Mouse (Mus musculus) layer of hippocampus, adult 9-11 months (tissue): ENCODE measurements around the gene Dync2li1.

Source experiments
- DNase-seq: peaks from one replicate; pipeline ENCODE4 v3.0.0; 2022

Gene Dync2li1

DNA sequence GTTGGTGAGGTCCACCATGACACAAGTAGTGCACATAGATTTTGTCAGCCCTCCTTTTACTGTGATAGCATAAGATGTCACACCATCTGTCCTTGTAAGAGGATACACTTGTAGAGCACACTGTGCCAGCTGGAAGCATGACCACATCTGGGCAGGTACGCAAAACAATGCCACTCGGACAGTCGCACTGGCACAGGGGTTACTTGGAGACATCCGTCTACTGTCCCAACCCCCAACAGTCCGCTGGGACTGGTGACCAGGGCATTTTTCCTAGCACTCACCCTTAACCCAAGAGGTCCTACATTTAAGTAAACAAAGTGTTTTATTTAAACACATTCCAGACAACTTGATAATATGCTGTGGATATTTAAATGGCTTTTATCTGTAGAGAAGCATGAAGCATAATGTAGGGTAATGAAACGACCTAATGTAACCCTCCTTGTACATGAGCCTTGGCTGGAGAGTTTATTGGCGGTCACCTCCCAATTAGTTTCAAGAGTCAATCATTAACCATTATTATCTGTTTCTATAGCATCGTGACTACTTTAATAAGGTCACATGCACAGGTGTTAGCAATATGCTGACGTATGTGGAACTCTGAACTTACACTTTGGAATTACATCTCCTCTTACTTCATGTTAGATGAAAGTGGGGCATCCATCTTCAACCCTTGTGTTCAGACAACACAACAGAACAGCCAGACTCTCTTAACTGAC lies 24.2 kb downstream of the Dync2li1 start:
- DNase-seq = no peak

DNA sequence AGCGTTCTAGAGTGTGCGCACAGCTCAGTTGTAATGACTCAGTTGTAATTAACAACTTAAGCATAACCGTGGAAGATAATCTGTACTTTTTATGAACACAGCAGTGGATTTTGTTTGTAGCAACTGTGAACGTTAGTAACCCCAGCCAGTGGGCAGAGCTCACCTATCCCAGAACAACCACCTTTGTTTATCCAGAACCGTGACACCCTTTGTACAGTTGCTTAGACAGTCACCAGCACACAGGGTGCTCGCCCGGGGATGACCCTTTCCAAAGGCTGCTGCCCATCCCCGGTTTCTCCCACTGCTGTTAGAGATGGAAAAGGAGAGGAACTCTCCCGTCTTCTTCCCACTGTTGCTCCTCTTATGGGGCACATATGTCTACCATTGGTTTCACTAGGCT lies 27.2 kb downstream of the Dync2li1 start:
- DNase-seq = no peak

DNA sequence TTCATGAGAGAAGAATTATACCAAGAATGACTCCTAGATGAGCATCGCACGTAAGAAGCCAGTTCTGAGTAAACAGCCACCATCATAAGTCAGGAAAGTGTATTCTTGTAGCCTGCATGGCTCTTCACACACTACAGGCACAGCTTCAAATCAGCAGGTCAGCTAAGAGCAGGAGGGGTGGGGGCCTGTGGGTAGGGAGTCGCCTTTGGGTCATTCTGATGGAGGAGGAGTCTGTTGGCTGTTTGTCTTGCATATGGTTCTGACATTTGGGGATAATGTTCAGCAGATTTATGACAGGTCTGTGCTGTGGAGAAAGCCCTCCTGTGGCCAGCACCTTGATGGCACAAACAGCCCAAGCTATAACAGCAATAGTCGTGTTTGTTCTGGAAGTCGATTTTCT lies 29.9 kb downstream of the Dync2li1 start:
- no peak for DNase-seq

- no peak for DNase-seq
Measured at GRCm38 (mm10) chr17:84656653-84657421, 30.5 kb downstream of the Dync2li1 start.

DNA sequence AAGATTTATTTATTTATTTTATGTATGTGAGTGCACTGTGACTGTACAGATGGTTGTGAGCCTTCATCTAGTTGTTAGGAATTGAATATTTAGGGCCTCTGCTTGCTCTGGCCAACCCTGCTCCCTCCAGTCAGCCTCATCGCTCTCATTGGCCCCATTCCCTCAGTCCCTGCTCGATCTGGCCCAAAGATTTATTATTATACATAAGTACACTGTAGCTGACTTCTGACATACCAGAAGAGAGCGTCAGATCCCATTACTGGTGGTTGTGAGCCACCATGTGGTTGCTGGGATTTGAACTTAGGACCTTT lies 31.1 kb downstream of the Dync2li1 start:
- DNase-seq = no peak

DNA sequence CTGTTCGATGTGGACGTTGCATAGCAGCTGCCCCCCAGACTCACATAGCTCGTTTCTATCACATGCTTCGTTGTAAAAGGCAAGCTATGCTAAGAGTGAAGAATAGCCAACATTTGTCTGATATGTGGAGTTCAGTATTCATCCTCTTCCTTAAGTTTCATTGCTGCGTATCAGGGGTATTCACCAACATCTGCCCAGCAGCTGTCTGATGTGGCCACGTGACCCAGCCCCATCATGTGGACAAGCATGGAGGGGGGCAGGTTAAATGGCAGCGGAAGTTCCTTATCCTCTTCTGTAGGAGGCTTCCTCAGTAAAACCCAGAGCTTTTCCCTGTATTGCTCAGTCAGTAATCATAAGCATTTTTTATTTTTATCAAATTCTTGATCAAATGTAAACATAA lies 31.5 kb downstream of the Dync2li1 start:
- DNase-seq = no peak

DNA sequence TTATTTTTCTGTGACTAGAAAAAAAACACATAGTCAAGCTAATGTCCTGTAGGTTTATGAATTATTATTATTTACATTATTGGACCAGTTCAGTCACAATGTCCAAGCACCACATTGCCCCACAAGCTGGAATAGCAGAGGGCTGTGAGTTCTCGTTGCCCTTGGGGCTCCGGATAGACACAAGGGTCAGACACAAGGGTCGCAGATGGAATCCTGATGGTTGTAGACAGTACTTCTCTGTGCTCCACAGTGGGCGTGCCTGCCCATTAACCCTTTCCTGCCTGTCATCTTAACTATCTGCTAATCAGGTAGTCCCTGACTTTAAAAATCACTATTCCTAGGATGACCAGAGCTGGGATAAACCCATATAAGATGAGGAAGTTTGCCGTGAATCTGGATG lies 31.9 kb downstream of the Dync2li1 start:
- DNase-seq = no peak

DNA sequence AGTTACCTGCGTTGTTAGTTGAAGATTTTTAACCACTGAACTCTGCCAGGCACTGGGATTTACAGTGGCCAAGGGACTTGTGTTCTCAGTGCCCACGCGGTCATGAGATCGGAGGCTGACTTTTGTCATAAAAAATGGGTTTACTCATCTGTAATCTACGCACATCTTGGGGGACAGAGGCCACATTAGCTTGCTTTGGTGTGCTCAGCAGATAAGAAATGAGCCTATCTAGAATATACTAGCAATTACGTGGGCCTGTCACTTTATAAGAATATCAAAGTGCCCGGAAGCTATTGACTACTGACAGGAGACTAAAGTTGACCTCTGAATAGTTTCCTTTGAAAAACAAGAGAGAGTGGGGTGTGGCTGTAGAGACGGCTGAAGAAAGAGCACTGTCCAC lies 32.7 kb downstream of the Dync2li1 start:
- DNase-seq = no peak

DNA sequence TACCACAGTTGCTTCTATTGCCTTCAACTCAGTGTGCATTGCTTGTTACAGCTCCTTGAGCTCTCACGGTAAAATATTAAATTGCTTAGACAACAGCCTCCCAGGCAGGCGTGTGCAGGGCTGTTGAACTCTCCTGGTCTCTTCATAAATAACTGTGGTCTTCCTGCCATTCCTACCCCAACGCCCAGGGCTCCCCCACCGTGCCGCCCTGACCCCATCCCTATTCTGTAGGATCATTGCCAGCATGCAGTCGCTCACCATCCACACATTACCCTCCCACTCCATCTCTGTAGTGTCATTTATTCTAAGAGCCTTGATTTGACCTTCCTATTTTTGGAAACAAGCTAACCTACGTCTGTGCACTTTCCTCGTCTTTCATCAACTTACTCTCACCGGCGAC lies 38.8 kb downstream of the Dync2li1 start:
- DNase-seq = no peak

DNA sequence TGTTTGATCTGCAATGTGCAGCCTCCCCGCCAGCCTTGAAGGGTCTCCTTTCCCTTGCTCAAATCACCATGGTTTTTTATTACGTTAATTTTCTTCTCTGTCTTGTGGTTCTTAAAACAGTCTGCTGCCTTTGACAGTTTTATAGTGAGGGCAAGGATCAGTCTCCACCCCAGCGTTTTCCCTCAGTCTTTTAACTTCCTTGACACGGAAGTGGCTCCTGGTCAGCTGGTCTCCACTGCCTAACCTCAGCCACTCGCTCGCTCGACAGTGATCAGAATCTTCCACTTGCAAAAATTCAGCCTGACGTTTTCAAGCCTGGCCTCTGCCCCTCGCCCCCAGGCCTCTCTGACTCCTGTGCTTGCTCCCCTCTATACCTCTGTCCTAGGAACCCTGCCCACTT lies 39.4 kb downstream of the Dync2li1 start:
- DNase-seq = no peak

GRCm38 (mm10) chr17:84667848-84668247 lies 41.6 kb downstream of the Dync2li1 start:
- DNase-seq = no peak

DNA sequence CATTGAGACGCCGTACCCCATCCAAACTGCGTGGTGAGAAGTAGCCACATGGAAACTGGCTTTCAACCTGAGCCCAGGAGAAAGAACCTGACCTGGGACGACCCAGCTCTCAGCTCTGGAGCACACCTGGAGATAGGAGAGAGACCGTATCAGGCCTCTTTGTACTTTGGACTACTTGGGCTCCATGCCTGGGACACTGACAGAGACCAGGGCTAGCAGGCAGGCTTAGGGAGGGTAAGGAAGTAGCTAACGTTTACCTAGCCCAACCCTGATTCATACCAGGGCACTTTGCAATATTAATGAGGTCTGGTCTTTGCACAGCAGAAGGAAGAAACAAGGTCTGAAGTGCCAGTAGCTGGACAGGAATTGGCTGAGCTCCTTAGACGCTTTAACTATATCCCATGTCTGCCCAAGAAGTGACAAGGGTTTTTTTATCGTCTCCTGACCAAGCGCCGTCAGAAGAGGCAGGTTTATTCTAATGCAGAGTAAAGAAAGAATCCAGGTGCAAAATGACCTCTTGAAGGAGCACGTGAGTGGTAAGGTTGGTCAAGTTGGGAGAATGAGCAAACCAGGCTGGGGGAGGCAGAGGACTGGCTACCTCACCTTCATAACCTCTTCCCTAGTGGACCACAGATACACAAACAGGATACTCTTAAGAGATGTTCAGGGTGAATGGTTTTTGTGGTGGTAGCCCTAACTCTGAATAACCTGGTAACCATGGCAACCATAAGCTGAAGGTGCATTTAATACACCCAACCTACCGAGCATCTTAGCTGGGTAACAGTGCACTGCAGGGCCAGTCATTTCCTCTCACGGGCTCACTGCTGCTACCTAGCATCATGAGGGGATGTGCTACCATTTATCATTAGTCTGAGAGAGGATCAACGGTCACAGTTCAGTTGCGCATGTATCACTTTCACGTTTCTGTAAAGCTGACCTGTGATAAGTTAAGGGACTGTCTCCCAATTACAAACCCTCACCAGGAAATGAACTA lies 46.4 kb downstream of the Dync2li1 start:
- no peak for DNase-seq

DNA sequence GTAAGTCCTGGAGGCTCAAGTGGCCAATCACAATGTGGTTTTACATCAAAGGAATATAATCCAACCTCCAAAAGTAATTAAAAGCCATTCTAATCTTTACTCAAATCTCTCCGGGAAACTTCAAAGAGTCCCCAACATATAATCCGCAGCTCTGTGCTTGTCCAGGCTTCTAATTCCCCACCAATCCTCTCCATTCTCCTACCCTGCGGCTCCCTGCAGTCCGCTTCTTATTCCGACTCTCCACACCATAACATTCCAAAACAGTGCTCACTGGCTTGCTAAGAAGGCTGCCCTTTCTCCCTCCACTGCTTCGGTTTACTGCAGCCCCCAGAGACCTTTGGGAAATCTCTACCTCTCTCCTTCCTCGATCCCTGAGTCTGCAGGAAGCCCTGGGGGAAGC lies 47.8 kb downstream of the Dync2li1 start:
- no peak for DNase-seq

DNA sequence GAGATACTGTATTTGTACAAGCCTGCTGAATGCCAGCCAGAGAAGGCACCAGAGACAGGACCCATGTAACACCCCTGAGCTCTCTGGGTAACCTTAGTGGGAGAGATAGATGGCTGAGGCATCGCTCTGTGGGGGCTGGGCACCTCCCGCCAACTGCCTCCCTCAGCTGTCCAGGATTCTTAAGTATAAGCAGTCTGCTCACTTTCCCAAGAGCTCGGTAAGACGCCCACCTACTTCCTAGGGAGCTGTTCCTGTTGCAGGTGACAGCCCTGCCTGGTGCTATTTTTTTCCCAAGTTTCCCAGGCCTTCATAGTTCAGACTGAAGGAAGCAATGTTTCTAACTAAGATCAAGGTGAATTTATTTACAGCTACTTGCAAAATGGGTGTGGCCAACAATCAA lies 48.9 kb downstream of the Dync2li1 start:
- DNase-seq = peak; percentile 22

GRCm38 (mm10) chr17:84675951-84676366 lies 49.7 kb downstream of the Dync2li1 start, which contains the start of gene Abcg8:
Abcg8 (plus strand) TSS chr17:84676302.
- no peak for DNase-seq

DNA sequence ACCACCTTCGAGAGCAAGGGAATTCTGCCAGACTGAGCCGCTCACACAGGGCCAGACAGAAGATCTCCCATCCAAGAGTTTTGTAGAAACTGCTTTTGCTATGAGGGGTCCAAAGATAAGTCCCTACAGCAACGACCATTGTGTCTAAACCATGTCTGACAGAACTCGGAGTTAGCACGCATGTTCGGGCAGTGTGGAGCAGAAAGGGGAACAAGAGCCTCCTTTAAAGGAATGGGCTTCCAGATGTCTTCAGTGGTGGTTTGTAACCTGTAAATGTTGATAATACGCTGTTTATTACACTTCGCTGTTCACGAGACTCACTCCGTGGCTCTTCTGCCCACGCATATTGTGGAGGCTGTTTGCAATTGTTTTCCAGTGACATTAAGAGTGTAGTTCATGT lies 51.3 kb downstream of the Dync2li1 start:
- DNase-seq = no peak

- no peak for DNase-seq
Measured at GRCm38 (mm10) chr17:84681670-84682069, 55.4 kb downstream of the Dync2li1 start.

DNA sequence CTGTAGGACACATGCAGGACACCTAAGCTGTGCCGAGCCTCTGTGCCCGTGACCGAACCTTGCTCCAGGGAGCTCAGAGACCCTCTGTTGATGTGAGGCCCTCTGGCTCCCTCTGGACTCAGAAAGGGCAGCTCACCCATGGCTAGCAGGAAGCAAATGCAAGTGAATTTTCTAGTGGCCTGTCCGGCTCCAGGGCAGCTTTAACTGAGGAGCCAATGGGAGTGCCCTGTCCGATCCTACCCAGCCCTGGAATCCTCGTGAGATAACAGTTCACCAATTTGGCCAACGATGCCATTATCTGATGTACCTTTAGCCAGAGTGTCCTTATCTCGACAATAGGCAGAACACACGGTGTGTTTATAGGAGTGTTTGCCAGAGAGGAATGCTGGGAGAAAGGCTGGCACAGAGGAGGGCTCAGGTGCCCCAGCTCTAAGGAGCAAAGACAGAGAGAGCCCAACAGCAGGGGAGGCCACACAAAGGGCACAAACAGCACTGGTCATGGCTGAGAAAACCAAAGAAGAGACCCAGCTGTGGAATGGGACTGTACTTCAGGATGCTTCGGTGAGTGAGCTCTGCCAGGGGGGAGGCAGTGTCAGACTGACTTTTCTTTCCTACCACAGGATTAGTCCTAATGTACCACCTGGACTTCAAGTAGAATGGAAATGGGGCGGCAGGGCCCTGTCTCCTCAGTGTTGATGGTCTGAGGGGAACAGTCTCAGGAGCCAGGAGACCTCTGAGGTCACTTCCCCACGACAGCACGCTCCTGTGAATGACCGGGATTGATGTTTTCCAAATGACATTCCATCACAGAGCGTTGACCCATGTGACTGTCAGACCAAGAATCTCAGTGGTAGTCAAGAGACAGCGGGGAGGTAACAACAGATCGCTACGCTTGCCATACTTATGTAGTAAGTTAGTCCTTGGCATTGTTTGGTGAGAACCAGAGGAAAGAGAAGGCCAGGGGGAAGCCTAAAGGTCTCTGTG lies 56.7 kb downstream of the Dync2li1 start, which contains the start of gene Abcg5:
TSS of gene Abcg5 (minus strand) at position 278 of the 984 bp plus-strand sequence.
- DNase-seq = no peak

DNA sequence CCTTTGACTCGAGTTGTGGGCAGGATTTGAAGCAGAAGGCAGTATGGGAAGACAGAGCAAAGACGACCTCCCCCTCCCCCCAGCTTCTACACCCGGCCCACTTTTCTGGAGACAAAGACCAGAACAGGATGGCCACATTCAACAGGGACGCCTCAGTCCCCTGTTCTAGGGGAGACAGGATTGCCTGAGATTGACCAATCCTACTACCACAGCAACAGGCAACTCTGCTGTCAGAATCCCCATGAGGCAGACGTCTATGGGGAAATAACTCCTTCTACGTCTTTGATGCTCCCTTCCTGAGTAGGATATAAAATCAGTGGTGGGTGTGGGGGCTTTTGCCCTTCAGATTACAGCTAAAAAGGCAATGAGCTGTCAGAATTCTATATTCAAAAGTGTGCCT lies 58.0 kb downstream of the Dync2li1 start:
- DNase-seq = no peak

- no peak for DNase-seq
Measured at GRCm38 (mm10) chr17:84685286-84685685, 59.0 kb downstream of the Dync2li1 start.

- no peak for DNase-seq
Measured at GRCm38 (mm10) chr17:84687994-84688393, 61.7 kb downstream of the Dync2li1 start.

DNA sequence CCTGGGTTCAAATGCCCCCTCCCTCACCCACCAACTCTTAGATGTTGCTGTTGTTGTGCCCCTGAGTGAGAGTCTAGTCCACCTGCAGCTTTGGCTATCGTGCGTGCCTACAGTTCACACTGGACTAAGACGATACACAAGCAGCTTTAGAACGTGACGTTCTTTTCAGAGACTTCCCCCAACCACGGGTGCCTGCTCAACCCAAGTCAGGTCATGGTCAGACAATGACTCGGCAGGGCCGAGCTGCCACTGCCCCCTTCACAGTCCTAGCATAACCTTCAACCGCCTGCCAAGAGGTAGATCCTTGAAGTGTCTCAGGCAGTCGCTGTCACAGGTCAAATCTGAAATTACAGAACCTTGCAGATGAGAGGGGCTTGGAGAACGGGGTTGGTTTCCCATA lies 62.5 kb downstream of the Dync2li1 start:
- DNase-seq = no peak
